Mouse (Mus musculus): ENCODE results near the gene Lmln. TPM values are rescaled to one million over a fixed set of nuclear protein-coding genes. Genes with fewer than 3 reads are reported as not detected.
A peak's percentile ranks its signal among the peaks of the same experiment; 100 is the strongest.

The Lmln gene
- polyA plus RNA-seq, 1 experiment from 2014 or later, result 4.5 TPM

- H3K36me3 ChIP-seq (ENCODE audit: control insufficient read depth, insufficient read depth), result peaks cover 23% of the 10 kb centered on the region
- 6% methylated on average over 7 of the region's 7 CpGs for WGBS
- no peaks in the 10 kb centered on the region for H3K9me3 ChIP-seq (ENCODE audit: control insufficient read depth, low read length)
- H3K4me1 ChIP-seq (replicated peaks; ENCODE audit: control insufficient read depth, insufficient read depth, low read length), result peaks cover 21% of the 10 kb centered on the region
- no peak for ATAC-seq
- H3K27me3 ChIP-seq (replicated peaks; ENCODE audit: control insufficient read depth, insufficient read depth, low read length), result no peaks in the 10 kb centered on the region
- peak overlapping the region; percentile 85 for H3K9ac ChIP-seq (replicated peaks; ENCODE audit: low read depth, low read length)
- peak overlapping the region; percentile 87 for H3K4me3 ChIP-seq (replicated peaks; ENCODE audit: low read length)
- peak overlapping the region; percentile 77 for H3K4me2 ChIP-seq (ENCODE audit: low read length)
- H3K27ac ChIP-seq (ENCODE audit: low read length), result peak overlapping the region; percentile 83; the same call in 1 of the 2 replicates
Observed at GRCm38 (mm10) chr16:33063267-33063666, 946 bp downstream of the Lmln start.

- H3K9ac ChIP-seq (replicated peaks; ENCODE audit: low read depth, low read length), result no peak overlapping the region
- H3K36me3 ChIP-seq (ENCODE audit: control insufficient read depth, insufficient read depth), result peaks cover 11% of the 10 kb centered on the region
- 64% methylated on average over 9 of the region's 9 CpGs for WGBS
- ATAC-seq, result no peak
- H3K9me3 ChIP-seq (ENCODE audit: control insufficient read depth, low read length), result no peaks in the 10 kb centered on the region
- H3K4me3 ChIP-seq (replicated peaks; ENCODE audit: low read length), result no peak overlapping the region
- no peak overlapping the region for H3K4me2 ChIP-seq (ENCODE audit: low read length)
- H3K27ac ChIP-seq (ENCODE audit: low read length), result no peak overlapping the region
- no peaks in the 10 kb centered on the region for H3K27me3 ChIP-seq (replicated peaks; ENCODE audit: control insufficient read depth, insufficient read depth, low read length)
- H3K4me1 ChIP-seq (replicated peaks; ENCODE audit: control insufficient read depth, insufficient read depth, low read length), result peaks cover 16% of the 10 kb centered on the region
Observed at GRCm38 (mm10) chr16:33064636-33065035, 2.3 kb downstream of the Lmln start.

GRCm38 (mm10) chr16:33070928-33071327 is 8.6 kb downstream of the Lmln start:
- Histone ChIP-seq H3K4me2 (ENCODE audit: low read length) (no peak overlapping the region), H3K27ac (ENCODE audit: low read length) (no peak overlapping the region), H3K27me3 (replicated peaks; ENCODE audit: control insufficient read depth, insufficient read depth, low read length) (no peaks in the 10 kb centered on the region), H3K9me3 (ENCODE audit: control insufficient read depth, low read length) (no peaks in the 10 kb centered on the region), H3K9ac (replicated peaks; ENCODE audit: low read depth, low read length) (no peak overlapping the region), H3K36me3 (ENCODE audit: control insufficient read depth, insufficient read depth) (no peaks in the 10 kb centered on the region), H3K4me3 (replicated peaks; ENCODE audit: low read length) (no peak overlapping the region), H3K4me1 (replicated peaks; ENCODE audit: control insufficient read depth, insufficient read depth, low read length) (no peaks in the 10 kb centered on the region)
- ATAC-seq, result no peak

GRCm38 (mm10) chr16:33072871-33073557 is 10.7 kb downstream of the Lmln start:
- no peak for ATAC-seq
- 91% methylated on average over 6 of the region's 6 CpGs for WGBS
- no peaks in the 10 kb centered on the region for H3K9me3 ChIP-seq (ENCODE audit: control insufficient read depth, low read length)
- H3K4me3 ChIP-seq (replicated peaks; ENCODE audit: low read length), result no peak overlapping the region
- H3K4me1 ChIP-seq (replicated peaks; ENCODE audit: control insufficient read depth, insufficient read depth, low read length), result no peaks in the 10 kb centered on the region
- no peaks in the 10 kb centered on the region for H3K36me3 ChIP-seq (ENCODE audit: control insufficient read depth, insufficient read depth)
- H3K4me2 ChIP-seq (ENCODE audit: low read length), result no peak overlapping the region
- no peak overlapping the region for H3K9ac ChIP-seq (replicated peaks; ENCODE audit: low read depth, low read length)
- no peaks in the 10 kb centered on the region for H3K27me3 ChIP-seq (replicated peaks; ENCODE audit: control insufficient read depth, insufficient read depth, low read length)
- H3K27ac ChIP-seq (ENCODE audit: low read length), result no peak overlapping the region

GRCm38 (mm10) chr16:33074967-33075366 is 12.6 kb downstream of the Lmln start:
- 93% methylated on average over 5 of the region's 5 CpGs for WGBS
- H3K9ac ChIP-seq (replicated peaks; ENCODE audit: low read depth, low read length), result no peak overlapping the region
- H3K4me2 ChIP-seq (ENCODE audit: low read length), result no peak overlapping the region
- no peaks in the 10 kb centered on the region for H3K9me3 ChIP-seq (ENCODE audit: control insufficient read depth, low read length)
- H3K27me3 ChIP-seq (replicated peaks; ENCODE audit: control insufficient read depth, insufficient read depth, low read length), result no peaks in the 10 kb centered on the region
- no peaks in the 10 kb centered on the region for H3K4me1 ChIP-seq (replicated peaks; ENCODE audit: control insufficient read depth, insufficient read depth, low read length)
- H3K4me3 ChIP-seq (replicated peaks; ENCODE audit: low read length), result no peak overlapping the region
- no peak overlapping the region for H3K27ac ChIP-seq (ENCODE audit: low read length)
- ATAC-seq, result no peak
- H3K36me3 ChIP-seq (ENCODE audit: control insufficient read depth, insufficient read depth), result no peaks in the 10 kb centered on the region

- H3K4me2 ChIP-seq (ENCODE audit: low read length), result no peak overlapping the region
- no peak overlapping the region for H3K4me3 ChIP-seq (replicated peaks; ENCODE audit: low read length)
- no peaks in the 10 kb centered on the region for H3K9me3 ChIP-seq (ENCODE audit: control insufficient read depth, low read length)
- no peaks in the 10 kb centered on the region for H3K36me3 ChIP-seq (ENCODE audit: control insufficient read depth, insufficient read depth)
- 81% methylated on average over 6 of the region's 6 CpGs for WGBS
- ATAC-seq, result no peak
- H3K27me3 ChIP-seq (replicated peaks; ENCODE audit: control insufficient read depth, insufficient read depth, low read length), result no peaks in the 10 kb centered on the region
- H3K4me1 ChIP-seq (replicated peaks; ENCODE audit: control insufficient read depth, insufficient read depth, low read length), result no peaks in the 10 kb centered on the region
- no peak overlapping the region for H3K9ac ChIP-seq (replicated peaks; ENCODE audit: low read depth, low read length)
- H3K27ac ChIP-seq (ENCODE audit: low read length), result no peak overlapping the region
Observed at GRCm38 (mm10) chr16:33076078-33076477, 13.8 kb downstream of the Lmln start.

GRCm38 (mm10) chr16:33077069-33077627 is 14.8 kb downstream of the Lmln start:
- ATAC-seq, result no peak
- 95% methylated on average over 5 of the region's 5 CpGs for WGBS
- Histone ChIP-seq H3K27ac (ENCODE audit: low read length) (no peak overlapping the region), H3K36me3 (ENCODE audit: control insufficient read depth, insufficient read depth) (no peaks in the 10 kb centered on the region), H3K27me3 (replicated peaks; ENCODE audit: control insufficient read depth, insufficient read depth, low read length) (no peaks in the 10 kb centered on the region), H3K4me1 (replicated peaks; ENCODE audit: control insufficient read depth, insufficient read depth, low read length) (no peaks in the 10 kb centered on the region), H3K4me2 (ENCODE audit: low read length) (no peak overlapping the region), H3K9ac (replicated peaks; ENCODE audit: low read depth, low read length) (no peak overlapping the region), H3K4me3 (replicated peaks; ENCODE audit: low read length) (no peak overlapping the region), H3K9me3 (ENCODE audit: control insufficient read depth, low read length) (no peaks in the 10 kb centered on the region)

- no peak overlapping the region for H3K4me2 ChIP-seq (ENCODE audit: low read length)
- 98% methylated on average over 7 of the region's 7 CpGs for WGBS
- H3K9me3 ChIP-seq (ENCODE audit: control insufficient read depth, low read length), result no peaks in the 10 kb centered on the region
- H3K36me3 ChIP-seq (ENCODE audit: control insufficient read depth, insufficient read depth), result peaks cover 2% of the 10 kb centered on the region; the same call in 1 of the 2 replicates
- ATAC-seq, result no peak
- no peak overlapping the region for H3K9ac ChIP-seq (replicated peaks; ENCODE audit: low read depth, low read length)
- H3K27me3 ChIP-seq (replicated peaks; ENCODE audit: control insufficient read depth, insufficient read depth, low read length), result no peaks in the 10 kb centered on the region
- no peaks in the 10 kb centered on the region for H3K4me1 ChIP-seq (replicated peaks; ENCODE audit: control insufficient read depth, insufficient read depth, low read length)
- no peak overlapping the region for H3K4me3 ChIP-seq (replicated peaks; ENCODE audit: low read length)
- H3K27ac ChIP-seq (ENCODE audit: low read length), result no peak overlapping the region
Observed at GRCm38 (mm10) chr16:33080063-33080462, 17.7 kb downstream of the Lmln start.

- no peak overlapping the region for H3K4me2 ChIP-seq (ENCODE audit: low read length)
- no peak overlapping the region for H3K9ac ChIP-seq (replicated peaks; ENCODE audit: low read depth, low read length)
- no peaks in the 10 kb centered on the region for H3K9me3 ChIP-seq (ENCODE audit: control insufficient read depth, low read length)
- no peak overlapping the region for H3K4me3 ChIP-seq (replicated peaks; ENCODE audit: low read length)
- H3K4me1 ChIP-seq (replicated peaks; ENCODE audit: control insufficient read depth, insufficient read depth, low read length), result no peaks in the 10 kb centered on the region
- peaks cover 2% of the 10 kb centered on the region; the same call in 1 of the 2 replicates for H3K36me3 ChIP-seq (ENCODE audit: control insufficient read depth, insufficient read depth)
- no peak for ATAC-seq
- no peak overlapping the region for H3K27ac ChIP-seq (ENCODE audit: low read length)
- WGBS, result 90% methylated on average over 6 of the region's 6 CpGs
- H3K27me3 ChIP-seq (replicated peaks; ENCODE audit: control insufficient read depth, insufficient read depth, low read length), result no peaks in the 10 kb centered on the region
Observed at GRCm38 (mm10) chr16:33082951-33083350, 20.6 kb downstream of the Lmln start.

Measured in forebrain, embryonic 16.5 days (tissue).